Mouse (Mus musculus): Measurements from ENCODE around the gene Gm9767. TPM values are rescaled to one million over a fixed set of nuclear protein-coding genes. Genes with fewer than 3 reads are reported as not detected.
A peak's percentile ranks its signal among the peaks of the same experiment; 100 is the strongest.

Gene Gm9767
- not detected in 2 replicates for polyA plus RNA-seq (2015; fragmentation: Nextera tagmentation; extraction: Ambion mirVana)

DNA sequence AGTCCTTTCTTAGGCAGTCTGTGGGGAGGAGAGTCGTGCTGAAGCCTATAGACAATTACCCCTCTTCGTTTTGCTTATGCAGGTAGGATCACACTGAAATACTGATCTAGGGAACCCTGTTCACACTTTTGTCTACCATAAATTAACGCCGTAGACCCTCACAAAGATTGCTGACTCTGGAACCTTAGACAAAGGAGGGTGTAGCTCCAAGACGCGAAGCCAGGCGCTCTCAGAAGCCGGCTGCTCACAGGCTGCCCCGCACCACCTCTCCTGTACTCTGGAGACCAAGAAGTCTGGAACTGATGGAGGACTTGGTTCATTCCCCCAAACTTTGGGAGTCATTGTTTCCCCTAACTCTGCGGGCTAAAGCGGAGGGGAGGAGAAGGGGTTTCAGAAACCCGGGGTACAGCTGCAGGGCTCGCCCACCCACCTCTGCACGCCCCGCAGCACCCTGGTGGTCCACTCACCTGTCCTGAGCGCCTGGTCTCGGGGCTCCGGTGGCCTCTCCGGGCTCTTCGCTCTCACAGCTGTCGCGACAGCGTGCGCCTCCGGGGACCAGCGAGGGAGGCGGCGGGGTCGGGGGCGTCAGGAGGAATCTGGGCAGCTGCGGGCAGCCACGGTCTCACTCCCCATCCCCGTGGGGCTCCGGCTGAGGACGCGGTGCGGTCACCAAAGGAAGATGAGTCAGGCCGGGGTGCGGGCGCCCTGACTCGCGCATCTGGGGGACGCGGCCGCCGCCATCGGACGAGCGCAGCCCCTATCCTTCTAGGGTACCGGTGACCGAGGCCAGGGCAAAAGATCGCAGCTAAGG, at the start of gene Gm9767:
Gene Gm9767, plus strand, starts transcription at position 585 of the 811 bp plus-strand sequence.
- peak; percentile 66; the same call in 1 of the 2 replicates for ATAC-seq (replicated peaks; ENCODE audit: low FRiP score)
- no peak within 1 kb of the TSS for H3K27ac ChIP-seq

DNA sequence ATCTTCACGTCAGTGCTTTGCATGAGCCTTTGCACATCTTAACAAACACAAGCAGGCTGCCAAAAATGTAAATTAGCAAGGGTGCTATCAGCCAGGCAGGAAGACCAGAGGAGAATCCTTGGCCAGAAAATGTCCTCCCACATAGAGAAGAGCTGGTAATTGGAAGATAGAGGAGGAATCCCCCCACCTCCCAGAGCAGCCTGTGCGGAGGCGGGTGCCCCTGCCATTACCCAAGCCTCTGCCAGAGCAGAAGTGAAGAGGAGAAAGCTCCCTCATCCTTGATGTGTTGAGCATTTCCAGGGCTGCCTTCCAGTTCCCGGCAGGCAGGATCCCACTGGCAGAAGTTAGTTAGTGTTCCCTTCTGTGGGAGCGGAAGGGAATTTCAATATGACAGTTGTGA, 43.1 kb upstream of the Gm9767 start:
- WGBS: 72% methylated on average over 5 of the region's 5 CpGs
- Histone ChIP-seq H3K36me3 (no peaks in the 10 kb centered on the region), H3K4me2 (no peak overlapping the region)

More for the DNA sequence above, at the start of gene Gm9767:
- Histone ChIP-seq H3K4me3 (replicated peaks) (peak within 1 kb of the TSS; percentile 62), H3K4me1 (peaks cover 11% of the 10 kb centered on the region), H3K9me3 (replicated peaks) (no peaks in the 10 kb centered on the region), H3K27me3 (peaks cover 24% of the 10 kb centered on the region), H3K4me2 (peak within 1 kb of the TSS; percentile 97), H3K9ac (peak within 1 kb of the TSS; percentile 50), H3K36me3 (no peaks in the 10 kb centered on the region)
- 3% methylated on average over 52 of the region's 52 CpGs for WGBS

DNA sequence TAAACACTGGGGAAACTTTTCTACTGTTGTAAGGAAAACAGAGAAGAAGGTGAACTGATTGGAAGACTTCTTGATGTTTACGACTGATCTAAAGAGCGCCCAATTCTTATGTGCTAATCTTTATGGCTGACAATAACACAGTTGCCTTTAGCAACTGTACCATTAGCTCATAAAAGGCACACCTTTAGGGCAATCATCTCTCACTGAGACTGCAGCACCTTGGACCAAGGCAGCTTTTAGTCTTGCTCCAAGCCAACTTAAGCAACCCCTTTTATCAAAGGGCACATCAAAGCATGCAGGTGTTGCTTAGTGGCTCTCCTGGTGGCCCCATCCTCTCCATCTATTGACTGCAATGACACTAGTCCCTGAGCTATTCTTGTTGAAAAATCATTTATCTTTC, 26.9 kb upstream of the Gm9767 start:
- Histone ChIP-seq H3K27me3 (no peaks in the 10 kb centered on the region), H3K36me3 (no peaks in the 10 kb centered on the region)
- WGBS: 65% methylated on average over 2 of the region's 2 CpGs

More for the DNA sequence above, 43.1 kb upstream of the Gm9767 start:
- Histone ChIP-seq H3K9me3 (replicated peaks) (no peaks in the 10 kb centered on the region), H3K27ac (no peak overlapping the region), H3K4me3 (replicated peaks) (no peak overlapping the region), H3K4me1 (no peaks in the 10 kb centered on the region), H3K9ac (no peak overlapping the region), H3K27me3 (no peaks in the 10 kb centered on the region)
- no peak for ATAC-seq (replicated peaks; ENCODE audit: low FRiP score)

DNA sequence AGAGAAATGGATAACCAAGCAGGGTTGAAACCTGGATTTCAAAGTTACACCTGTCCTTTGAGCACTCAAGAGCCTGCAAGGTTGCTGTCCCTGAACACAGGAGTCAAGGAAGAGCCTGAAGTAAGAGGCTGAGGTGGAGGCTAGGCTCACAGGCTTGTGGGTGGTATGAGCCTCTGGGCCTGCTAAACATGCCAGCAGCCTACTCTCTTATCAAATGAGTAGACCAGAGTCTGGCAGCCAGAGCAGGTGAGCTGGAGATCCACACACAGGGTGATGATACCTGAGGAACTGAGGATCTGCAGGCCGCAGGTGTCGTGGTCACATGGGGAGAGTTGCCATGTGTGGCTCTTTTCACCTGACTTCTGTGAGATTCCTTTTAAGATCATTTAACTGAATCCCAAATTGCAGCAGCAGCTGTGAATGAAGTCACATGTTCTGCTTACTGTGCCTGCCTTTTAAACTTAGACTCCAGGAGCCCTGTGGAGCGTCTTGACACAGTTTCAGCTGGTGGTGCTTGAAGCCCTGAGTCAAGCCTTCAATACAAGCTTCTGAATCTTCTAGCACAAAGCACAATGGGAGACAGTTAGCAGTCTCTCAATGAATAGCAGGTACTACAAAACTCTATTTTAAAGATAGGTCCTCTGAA, 18.3 kb upstream of the Gm9767 start:
- no peak overlapping the region for H3K9ac ChIP-seq
- H3K27ac ChIP-seq: no peak overlapping the region
- no peaks in the 10 kb centered on the region for H3K4me1 ChIP-seq
- no peak for ATAC-seq (replicated peaks; ENCODE audit: low FRiP score)
- no peaks in the 10 kb centered on the region for H3K36me3 ChIP-seq
- H3K4me2 ChIP-seq: no peak overlapping the region
- 87% methylated on average over 3 of the region's 3 CpGs for WGBS
- no peak overlapping the region for H3K4me3 ChIP-seq (replicated peaks)
- H3K9me3 ChIP-seq (replicated peaks): no peaks in the 10 kb centered on the region
- no peaks in the 10 kb centered on the region for H3K27me3 ChIP-seq

More for the DNA sequence above, 26.9 kb upstream of the Gm9767 start:
- H3K9ac ChIP-seq: no peak overlapping the region
- H3K4me3 ChIP-seq (replicated peaks): no peak overlapping the region
- ATAC-seq (replicated peaks; ENCODE audit: low FRiP score): no peak
- H3K9me3 ChIP-seq (replicated peaks): no peaks in the 10 kb centered on the region
- H3K4me1 ChIP-seq: no peaks in the 10 kb centered on the region
- H3K27ac ChIP-seq: no peak overlapping the region
- H3K4me2 ChIP-seq: no peak overlapping the region

DNA sequence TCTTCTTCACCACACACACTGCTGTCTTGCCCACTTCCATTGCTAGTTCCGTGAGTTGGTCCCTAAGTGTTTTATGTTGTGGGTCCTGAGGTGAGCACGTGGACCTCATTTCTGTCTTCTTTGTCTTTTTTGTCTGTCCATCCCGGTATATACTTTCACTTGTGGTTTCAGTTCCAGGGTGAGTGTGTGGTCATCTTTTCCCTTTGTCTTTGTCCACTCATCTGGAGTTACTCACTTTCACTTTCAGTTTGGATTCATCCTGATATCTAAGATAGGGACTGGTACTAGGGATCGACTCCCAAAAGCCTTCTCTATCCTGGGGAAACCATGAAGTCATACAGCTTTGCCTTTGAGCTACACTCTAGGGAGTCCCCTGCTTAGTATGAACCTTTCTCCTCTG, 15.0 kb upstream of the Gm9767 start:
- no peaks in the 10 kb centered on the region for H3K4me1 ChIP-seq
- H3K9me3 ChIP-seq (replicated peaks): no peaks in the 10 kb centered on the region
- ATAC-seq (replicated peaks; ENCODE audit: low FRiP score): no peak
- H3K4me3 ChIP-seq (replicated peaks): no peak overlapping the region
- no peak overlapping the region for H3K27ac ChIP-seq
- 91% methylated on average over 4 of the region's 4 CpGs for WGBS
- H3K4me2 ChIP-seq: no peak overlapping the region
- H3K27me3 ChIP-seq: no peaks in the 10 kb centered on the region
- H3K36me3 ChIP-seq: no peaks in the 10 kb centered on the region
- H3K9ac ChIP-seq: no peak overlapping the region

DNA sequence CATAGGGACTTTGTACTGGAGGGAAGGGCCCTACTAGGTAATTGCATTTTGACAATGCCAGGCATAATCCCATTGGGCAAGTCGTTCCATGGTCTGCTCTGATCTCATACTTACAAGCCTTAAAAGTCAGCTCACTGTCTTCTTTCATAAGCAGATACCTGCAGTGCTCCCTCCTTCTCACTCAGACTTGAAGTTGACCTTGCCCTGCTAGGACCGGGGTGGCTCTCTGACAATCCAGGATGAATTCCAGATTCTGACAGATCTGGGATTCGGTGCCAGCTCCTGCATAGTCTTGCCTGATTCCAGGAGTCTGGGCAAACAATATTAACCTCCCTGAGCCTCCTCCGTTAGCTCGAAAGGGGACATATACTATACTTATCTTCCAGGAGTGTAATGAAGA, 6.1 kb upstream of the Gm9767 start:
- no peaks in the 10 kb centered on the region for H3K36me3 ChIP-seq
- H3K4me3 ChIP-seq (replicated peaks): no peak overlapping the region

DNA sequence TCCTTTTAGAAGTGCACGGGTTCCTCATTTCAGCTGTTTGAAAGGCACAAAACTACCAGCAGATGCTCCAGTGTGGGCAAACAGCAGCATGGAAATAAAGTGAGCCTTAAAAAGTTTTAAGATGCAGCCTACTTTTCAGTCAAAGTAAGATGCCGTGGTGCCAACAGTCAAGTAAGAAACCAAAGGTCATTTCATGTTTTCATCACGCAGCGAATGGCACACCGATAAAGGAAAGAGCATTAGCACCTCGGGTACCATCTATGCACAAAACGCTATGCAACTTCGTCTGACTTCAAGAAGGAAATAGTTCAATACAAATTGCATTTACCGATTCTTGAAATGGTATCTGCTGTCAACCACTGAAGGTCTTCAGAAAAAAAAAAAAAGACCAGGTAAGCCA, 1.1 kb upstream of the Gm9767 start:
- Histone ChIP-seq H3K9me3 (replicated peaks) (no peaks in the 10 kb centered on the region), H3K27ac (no peak overlapping the region), H3K36me3 (no peaks in the 10 kb centered on the region), H3K4me1 (peaks cover 11% of the 10 kb centered on the region), H3K4me3 (replicated peaks) (no peak overlapping the region), H3K9ac (no peak overlapping the region), H3K4me2 (no peak overlapping the region), H3K27me3 (peaks cover 24% of the 10 kb centered on the region)
- 86% methylated on average over 9 of the region's 9 CpGs for WGBS
- no peak for ATAC-seq (replicated peaks; ENCODE audit: low FRiP score)

More for the DNA sequence above, 6.1 kb upstream of the Gm9767 start:
- no peak overlapping the region for H3K9ac ChIP-seq
- H3K27ac ChIP-seq: no peak overlapping the region
- H3K27me3 ChIP-seq: peaks cover 11% of the 10 kb centered on the region
- 88% methylated on average over 5 of the region's 5 CpGs for WGBS
- no peaks in the 10 kb centered on the region for H3K4me1 ChIP-seq
- ATAC-seq (replicated peaks; ENCODE audit: low FRiP score): no peak
- no peaks in the 10 kb centered on the region for H3K9me3 ChIP-seq (replicated peaks)
- H3K4me2 ChIP-seq: no peak overlapping the region

DNA sequence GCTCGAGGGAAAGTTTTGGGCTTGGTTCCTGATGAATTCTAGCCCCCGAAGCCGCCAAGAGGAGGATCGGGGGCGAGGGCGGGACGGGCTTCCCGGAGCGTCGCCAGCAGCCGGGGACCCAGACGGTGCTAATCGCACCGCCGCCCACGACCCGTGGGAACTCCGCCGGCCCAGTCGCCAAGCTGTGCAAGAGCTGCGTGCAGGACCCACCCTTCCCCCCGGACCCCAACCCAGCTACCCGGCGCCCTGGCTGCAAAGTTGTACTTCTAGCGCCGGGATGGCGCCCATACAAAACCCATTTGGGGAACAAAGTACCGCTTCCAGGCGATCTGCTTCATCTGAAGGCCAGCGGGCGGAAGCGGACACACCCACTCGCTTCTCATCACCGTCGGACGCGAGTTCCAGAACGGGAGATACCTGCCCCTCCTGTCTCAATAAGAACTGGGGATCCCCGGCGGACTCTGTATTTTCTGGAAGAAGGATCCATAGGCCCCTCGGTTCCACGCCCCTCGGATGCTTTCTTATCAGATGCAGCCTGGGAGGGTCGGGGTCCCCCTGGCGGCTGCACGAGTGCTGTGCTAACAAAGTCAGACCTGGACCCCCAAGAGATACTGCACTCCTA, 577 bp downstream of the Gm9767 start, which contains the start of gene Tmem200a:
Gene Tmem200a, minus strand, starts transcription at position 532 of the 622 bp plus-strand sequence.
- peaks cover 11% of the 10 kb centered on the region for H3K4me1 ChIP-seq
- H3K27ac ChIP-seq: no peak within 1 kb of the TSS

DNA sequence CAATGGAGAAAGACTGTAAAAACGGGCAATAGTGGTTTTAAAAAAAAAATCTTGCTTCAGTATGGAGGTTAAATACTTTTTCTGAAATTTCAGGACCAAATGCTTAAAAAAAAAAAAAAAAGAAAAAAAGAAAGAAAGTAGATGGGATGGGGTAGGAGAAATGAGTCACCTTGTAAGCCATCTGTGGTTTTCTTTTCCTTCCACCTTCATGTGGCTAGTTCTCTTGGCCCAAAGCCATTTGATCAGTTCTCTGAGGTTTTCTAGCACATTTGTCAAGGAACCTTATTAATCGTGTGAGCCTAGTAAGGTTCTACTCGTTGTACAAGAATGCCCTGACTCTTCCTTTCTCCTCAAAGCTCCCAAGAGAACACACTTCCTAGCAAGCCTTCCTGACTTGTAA, 1.6 kb downstream of the Gm9767 start:
- no peak overlapping the region for H3K4me2 ChIP-seq
- H3K36me3 ChIP-seq: no peaks in the 10 kb centered on the region
- ATAC-seq (replicated peaks; ENCODE audit: low FRiP score): no peak
- no peak overlapping the region for H3K27ac ChIP-seq
- peaks cover 11% of the 10 kb centered on the region for H3K4me1 ChIP-seq
- no peak overlapping the region for H3K4me3 ChIP-seq (replicated peaks)
- 73% methylated on average over 3 of the region's 3 CpGs for WGBS
- peaks cover 24% of the 10 kb centered on the region for H3K27me3 ChIP-seq
- no peak overlapping the region for H3K9ac ChIP-seq
- H3K9me3 ChIP-seq (replicated peaks): no peaks in the 10 kb centered on the region

More for the DNA sequence above, 577 bp downstream of the Gm9767 start, which contains the start of gene Tmem200a:
- peak; percentile 92 for ATAC-seq (replicated peaks; ENCODE audit: low FRiP score)
- Histone ChIP-seq H3K9ac (peak within 1 kb of the TSS; percentile 50), H3K9me3 (replicated peaks) (no peaks in the 10 kb centered on the region), H3K27me3 (peaks cover 24% of the 10 kb centered on the region), H3K4me3 (replicated peaks) (peak within 1 kb of the TSS; percentile 62), H3K4me2 (peak within 1 kb of the TSS; percentile 97), H3K36me3 (no peaks in the 10 kb centered on the region)
- WGBS: 1% methylated on average over 46 of the region's 46 CpGs

DNA sequence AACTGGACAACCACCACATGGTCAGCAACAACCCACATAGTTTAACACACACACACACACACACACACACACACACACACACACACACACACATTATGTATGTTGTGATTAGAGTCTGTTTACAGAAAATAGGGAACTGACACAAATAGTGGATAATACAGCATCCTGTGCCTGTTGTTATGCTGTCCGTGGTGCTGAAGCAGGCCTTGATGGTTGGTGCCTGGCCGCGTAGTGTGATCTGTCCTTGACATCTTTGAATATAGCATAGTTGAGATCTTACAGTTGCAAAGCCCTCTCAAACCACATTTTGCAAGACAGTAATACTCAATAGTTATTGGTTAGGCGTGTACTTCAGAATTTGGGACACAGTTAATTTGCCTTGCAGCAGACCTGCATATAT, 4.0 kb downstream of the Gm9767 start:
- Histone ChIP-seq H3K4me3 (replicated peaks) (no peak overlapping the region), H3K4me2 (no peak overlapping the region), H3K4me1 (peaks cover 11% of the 10 kb centered on the region), H3K27ac (no peak overlapping the region), H3K9ac (no peak overlapping the region), H3K27me3 (peaks cover 12% of the 10 kb centered on the region), H3K9me3 (replicated peaks) (no peaks in the 10 kb centered on the region), H3K36me3 (no peaks in the 10 kb centered on the region)
- 69% methylated on average over 4 of the region's 4 CpGs for WGBS
- ATAC-seq (replicated peaks; ENCODE audit: low FRiP score): no peak

DNA sequence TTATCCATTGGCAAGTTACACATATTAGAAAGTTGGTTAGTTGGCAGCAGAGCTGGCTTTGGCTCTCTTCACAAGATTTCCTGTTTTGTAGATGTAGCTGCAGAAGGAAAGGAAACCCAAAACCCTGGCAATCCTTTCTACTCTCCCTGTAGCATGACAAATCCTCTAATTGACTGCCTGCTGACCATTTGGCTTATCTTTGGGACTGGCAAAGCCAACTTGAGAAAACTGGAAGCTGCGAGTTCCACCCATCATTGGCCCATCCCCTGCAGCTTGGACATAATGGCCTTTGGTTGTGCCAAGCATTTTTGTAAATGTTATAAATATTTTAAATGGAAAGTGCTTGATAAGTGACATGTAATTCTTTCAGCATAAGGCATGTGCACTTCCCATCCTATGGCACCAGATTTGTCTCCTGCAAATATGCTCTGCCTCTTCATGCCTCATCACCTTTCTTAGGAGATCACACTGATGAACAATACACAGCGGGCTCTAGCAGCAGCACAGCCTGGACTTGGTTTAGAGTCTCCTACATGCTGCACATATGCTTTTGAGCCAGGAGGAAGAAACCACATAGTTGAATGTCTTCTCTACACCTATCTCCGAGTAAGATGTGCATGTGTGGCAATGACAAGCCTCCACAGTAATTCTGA, 25.4 kb downstream of the Gm9767 start:
- Histone ChIP-seq H3K4me2 (no peak overlapping the region), H3K36me3 (no peaks in the 10 kb centered on the region), H3K9me3 (replicated peaks) (no peaks in the 10 kb centered on the region), H3K27me3 (no peaks in the 10 kb centered on the region), H3K27ac (no peak overlapping the region), H3K4me3 (replicated peaks) (no peak overlapping the region), H3K9ac (no peak overlapping the region), H3K4me1 (no peaks in the 10 kb centered on the region)
- WGBS: 79% methylated on average over 3 of the region's 3 CpGs
- ATAC-seq (replicated peaks; ENCODE audit: low FRiP score): no peak

Measured in kidney, embryonic 15.5 days (tissue).